Mouse (Mus musculus): ENCODE results near the gene Lsm5.

Lsm5 gene

DNA sequence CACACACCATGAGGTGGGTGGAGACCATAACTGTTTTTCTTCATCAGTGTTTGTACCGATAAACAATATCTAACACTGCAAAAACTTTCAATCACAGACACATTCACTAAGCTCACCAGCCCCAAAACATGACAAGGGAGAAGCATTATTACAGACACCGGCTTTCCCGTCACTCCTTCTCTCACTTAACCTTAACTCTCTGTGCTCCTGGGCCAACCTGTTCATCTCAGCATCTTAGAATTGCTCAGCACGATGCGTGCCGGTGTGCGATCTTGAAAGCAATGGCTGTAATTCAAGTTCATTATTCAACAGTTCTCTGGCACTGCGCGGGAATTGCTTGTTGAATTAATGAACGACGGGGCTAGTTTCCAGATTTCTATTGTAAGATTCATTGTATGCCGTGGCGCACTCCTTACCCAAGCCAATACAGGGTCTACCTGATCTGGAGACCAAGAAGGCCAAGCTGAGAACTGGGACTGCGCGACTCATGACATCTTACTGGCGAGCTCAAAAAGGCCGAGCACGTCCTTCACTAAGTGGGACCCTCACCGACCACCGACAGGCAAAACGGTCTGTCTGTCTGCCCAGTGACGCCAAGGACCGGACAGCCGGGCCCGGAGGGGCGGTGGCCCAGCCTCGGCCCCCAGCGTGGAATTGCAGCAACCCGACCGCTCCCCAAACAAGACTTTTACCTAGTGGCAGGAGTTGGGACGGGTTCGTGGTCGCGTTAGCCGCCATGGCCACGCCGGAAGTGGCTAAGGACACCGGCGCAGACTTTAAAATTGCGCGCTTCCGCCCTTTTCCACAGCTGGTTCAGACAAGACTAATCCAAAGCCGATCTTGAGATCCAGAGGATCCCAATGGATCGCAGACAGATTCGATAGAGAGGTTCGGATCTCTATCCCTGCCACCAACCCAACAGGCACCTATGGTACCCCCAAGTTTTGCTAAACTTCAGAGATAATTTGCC is at the start of gene Lsm5:
TSS of gene Lsm5 (minus strand) at position 780 of the 970 bp plus-strand sequence.
- peak; percentile 71 to 77 for DNase-seq (ENCODE audit: low spot score in 2 of 2)

GRCm38 (mm10) chr6:56753719-56754118 is 49.2 kb upstream of the Lsm5 start:
- DNase-seq (ENCODE audit: low spot score in 2 of 2), result no peak

DNA sequence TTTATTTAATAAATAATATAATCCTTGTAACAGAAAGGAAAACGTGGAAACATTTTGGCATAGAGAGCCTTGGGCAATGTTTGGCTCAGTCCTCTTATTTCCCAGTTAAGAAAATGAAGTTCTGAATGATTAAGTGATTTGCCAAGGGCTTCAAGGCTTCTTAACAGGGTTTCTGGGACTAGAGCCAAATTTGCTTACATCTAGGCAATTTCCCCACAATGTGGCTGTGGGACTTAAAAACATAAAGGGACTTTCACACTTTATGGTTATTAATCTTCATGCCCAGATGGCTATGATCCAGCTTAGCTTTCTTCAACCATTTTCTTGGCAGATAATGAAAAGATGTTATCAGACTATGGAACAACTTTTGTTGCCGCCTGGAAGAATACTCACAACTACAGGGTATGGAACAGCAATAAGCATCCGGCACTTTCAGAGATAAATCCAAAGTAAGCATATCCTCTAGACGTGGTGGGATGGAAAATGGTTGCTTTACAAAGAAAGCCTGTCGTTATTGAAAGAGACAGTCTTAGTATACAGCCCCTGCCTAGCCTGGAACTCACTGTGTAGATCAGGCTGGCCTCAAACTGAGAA is 41.5 kb upstream of the Lsm5 start:
- no peak for DNase-seq (ENCODE audit: low spot score in 2 of 2)

DNA sequence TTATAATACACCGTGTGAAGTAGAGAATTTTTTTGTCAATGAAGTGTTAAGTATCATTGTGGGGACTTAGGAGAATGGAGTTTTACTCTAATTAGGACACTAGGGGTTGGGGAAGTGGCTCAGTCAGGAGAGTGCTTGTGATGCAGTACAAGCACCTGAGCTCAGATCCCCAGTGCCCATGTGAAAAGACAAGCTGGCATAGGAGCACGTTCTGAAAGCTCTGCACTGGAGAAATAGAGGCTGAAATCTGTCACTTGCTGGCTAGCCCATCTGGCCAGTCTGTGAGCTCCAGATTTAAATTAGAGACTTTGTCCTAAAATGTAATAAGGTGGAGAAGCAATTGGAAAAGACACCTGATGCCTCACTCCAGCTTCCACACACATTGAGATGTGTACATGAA is 28.0 kb upstream of the Lsm5 start:
- DNase-seq (ENCODE audit: low spot score in 2 of 2), result no peak

- DNase-seq (ENCODE audit: low spot score in 2 of 2), result no peak
Observed at GRCm38 (mm10) chr6:56720877-56721276, 16.4 kb upstream of the Lsm5 start.

- no peak for DNase-seq (ENCODE audit: low spot score in 2 of 2)
Observed at GRCm38 (mm10) chr6:56719071-56719470, 14.6 kb upstream of the Lsm5 start.

- no peak for DNase-seq (ENCODE audit: low spot score in 2 of 2)
Observed at GRCm38 (mm10) chr6:56715270-56715666, 10.8 kb upstream of the Lsm5 start.

- DNase-seq (ENCODE audit: low spot score in 2 of 2), result peak; percentile 88 to 94
Observed at GRCm38 (mm10) chr6:56714574-56715269, 10.2 kb upstream of the Lsm5 start, which contains the start of gene Avl9. Avl9 (plus strand) TSS chr6:56714899.

DNA sequence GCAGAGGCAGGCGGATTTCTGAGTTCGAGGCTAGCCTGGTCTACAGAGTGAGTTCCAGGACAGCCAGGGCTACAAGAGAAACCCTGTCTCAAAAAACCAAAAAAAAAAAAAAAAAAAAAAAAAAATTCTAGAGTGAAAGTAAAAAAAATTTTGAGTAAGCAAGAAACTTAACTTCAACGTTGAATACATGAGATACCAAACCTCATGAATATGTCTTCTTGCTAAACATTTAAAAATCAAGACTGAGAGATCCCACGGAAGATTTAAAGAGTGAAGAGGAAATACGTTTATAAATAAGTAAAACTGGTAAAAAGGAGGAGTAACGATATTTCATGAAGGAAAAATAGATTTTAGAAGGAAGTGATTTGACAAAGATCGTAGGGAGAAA is 9.7 kb upstream of the Lsm5 start:
- DNase-seq (ENCODE audit: low spot score in 2 of 2), result no peak

DNA sequence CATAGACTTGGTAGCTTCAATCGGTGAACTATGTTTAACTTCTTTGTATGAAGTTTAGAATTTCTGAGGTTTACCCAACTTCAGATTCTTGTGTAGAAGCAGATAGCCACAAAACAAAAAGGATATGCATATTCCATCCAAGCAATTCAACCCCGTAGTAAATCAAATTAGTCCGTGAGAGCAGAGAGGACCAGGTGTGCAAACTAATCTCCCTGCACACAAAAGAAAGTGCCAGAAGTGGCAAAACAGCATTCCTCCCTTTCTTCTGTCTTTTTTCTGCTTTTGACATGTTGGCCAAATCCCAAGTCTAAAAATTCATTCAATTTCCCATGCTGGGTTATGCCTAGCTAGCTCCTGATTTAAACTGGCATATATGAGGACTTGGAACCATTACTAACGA is 12.1 kb downstream of the Lsm5 start:
- DNase-seq (ENCODE audit: low spot score in 2 of 2), result no peak

DNA sequence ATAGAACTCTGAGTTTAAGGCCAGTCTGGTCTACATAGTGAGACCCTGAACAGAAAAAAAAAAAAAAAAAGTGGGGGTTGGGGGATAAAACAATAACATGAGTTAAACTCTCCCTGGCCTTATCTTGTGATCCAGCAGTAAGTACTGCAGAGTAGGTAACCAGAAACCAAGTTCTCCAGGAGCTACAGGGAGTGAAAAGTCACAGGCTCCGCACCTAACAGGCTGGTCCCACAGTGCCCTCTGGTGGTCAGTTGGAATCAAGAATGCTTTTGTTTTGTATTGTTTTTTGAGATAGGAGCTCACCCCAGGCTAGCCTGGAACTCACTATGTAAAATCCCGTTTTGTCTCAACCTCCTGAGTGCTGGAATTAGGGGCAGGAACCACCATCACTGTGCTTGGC is 13.3 kb downstream of the Lsm5 start:
- DNase-seq (ENCODE audit: low spot score in 2 of 2), result peak; percentile 43 to 71

GRCm38 (mm10) chr6:56688238-56688637 is 16.3 kb downstream of the Lsm5 start:
- DNase-seq (ENCODE audit: low spot score in 2 of 2), result no peak

DNA sequence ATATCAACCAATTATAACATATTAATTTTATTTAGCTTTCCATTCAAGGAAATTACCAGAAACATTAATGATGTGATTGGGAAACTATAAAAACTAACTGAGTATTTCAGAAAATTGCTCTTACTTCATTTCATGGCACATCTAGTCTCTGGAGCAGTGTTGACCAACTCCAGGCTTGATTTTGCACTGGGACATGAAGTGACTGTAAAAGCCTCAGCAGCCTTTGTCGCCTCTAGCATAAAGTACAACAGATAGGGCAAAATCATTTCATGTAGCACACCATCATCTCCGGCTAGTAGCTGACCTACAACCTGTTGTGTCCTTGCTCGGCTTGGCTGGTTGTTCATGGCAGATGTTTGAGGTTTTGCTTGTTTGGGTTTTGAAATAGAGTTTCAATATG is 40.1 kb downstream of the Lsm5 start:
- DNase-seq (ENCODE audit: low spot score in 2 of 2), result no peak

- DNase-seq (ENCODE audit: low spot score in 2 of 2), result no peak
Observed at GRCm38 (mm10) chr6:56655393-56655792, 49.1 kb downstream of the Lsm5 start.

DNA sequence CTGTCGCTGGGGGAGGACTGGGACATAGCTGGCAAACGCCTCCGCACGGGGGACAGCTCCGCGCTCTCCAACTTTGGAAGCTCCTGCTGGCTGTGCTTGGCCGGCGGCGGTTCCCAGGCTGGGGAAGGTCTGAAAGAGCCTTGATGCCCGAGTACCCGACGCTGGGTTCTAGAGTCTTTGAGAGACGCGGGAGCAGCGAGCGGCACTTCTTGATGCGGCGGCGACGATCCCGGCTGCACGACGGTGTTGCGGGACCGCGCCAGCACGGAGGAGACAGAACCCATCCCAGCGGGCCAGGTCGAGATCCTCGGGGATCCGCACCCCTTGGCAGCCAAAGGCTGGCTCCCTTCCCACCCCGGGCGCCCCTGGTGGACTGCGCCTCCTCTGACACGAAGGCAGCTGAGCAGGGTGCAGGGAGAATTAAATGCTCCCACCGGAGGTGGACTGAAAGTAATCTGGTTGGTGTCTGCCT is 52.4 kb downstream of the Lsm5 start:
- peak in 1 of 2 experiments; percentile 17 for DNase-seq (ENCODE audit: low spot score in 2 of 2)

All from cerebellum, postnatal 4 days (tissue).